Comparison of ENCODE assay signal across 9 mouse cellular contexts in the genomic region with DNA sequence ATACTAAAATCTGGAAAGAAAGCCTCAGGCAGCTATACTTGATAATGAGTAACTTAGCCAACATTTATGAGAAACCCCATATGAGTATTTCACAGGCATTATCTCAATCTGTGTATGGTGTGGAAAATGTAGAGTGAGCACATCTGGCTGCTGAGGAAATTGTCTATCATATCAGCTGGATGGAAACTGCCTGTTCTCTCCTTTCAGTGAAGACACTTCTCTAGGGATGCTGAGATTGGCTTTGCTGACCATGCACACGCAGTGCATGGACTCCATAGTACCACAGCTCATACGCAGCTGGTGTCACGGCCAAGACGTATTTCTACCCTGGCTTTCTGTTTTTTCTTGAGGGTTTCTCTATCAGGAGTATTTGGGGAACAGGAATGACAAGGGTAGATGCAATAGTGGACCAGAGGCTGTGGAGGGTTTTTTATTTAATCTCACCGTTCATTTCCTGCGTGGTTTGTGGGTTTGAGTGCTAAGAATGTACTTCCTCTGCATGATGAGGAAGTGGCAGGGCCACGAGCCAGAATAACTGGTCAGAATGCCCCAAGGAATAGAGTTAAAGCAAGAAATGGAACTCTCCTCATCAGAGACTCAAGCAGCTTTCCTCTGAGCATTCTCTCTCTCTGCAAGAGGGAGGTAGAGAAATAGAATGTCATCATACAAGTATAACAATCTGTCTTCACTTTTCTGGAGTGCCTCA.
DNase-seq lines count a peak whose midpoint lies in the region; ATAC-seq lines count a peak whose summit lies in the region.
"Had no signal": no experiment of that assay in that cellular context is flagged by ENCODE, and none has a peak within 500 bp of the region (broad histone marks: within the 10 kb centered on the region; RNA-seq: fewer than 3 reads in every experiment).

No protein-coding gene starts in this region.

- no peak overlapping the region for H3K4me2 ChIP-seq in liver, embryonic 11.5 days
- no peak overlapping the region for H3K4me2 ChIP-seq in heart, embryonic 15.5 days
- no peak overlapping the region for H3K4me2 ChIP-seq in limb, embryonic 13.5 days (replicated peaks)
- H3K4me2 ChIP-seq: hindbrain, embryonic 14.5 days had no signal

- no peak overlapping the region for H3K9ac ChIP-seq in liver, embryonic 11.5 days (ENCODE audit: low read depth, low read length)
- no peak overlapping the region for H3K9ac ChIP-seq in heart, embryonic 15.5 days
- H3K9ac ChIP-seq in limb, embryonic 13.5 days, result no peak overlapping the region
- H3K9ac ChIP-seq: hindbrain, embryonic 14.5 days had no signal

- DNase-seq in liver, result peak; percentile 23
- no peak for DNase-seq in liver, embryonic 11.5 days (ENCODE audit: low spot score)
- peak; percentile 44 to 50 for DNase-seq in spleen, adult 18-20 months
- no peak for DNase-seq in yolk sac, embryonic 10.5 days (ENCODE audit: low spot score)
- DNase-seq in testis, postnatal 14 days (ENCODE audit: low spot score), result no peak
- DNase-seq in cerebellum, adult 11 months, result no peak

- no peak overlapping the region for H3K27ac ChIP-seq in liver, embryonic 11.5 days (ENCODE audit: low read depth, low read length)
- peak overlapping the region; percentile 60 for H3K27ac ChIP-seq in heart, embryonic 15.5 days
- H3K27ac ChIP-seq in limb, embryonic 13.5 days, result 0 out of 2 replicates have a peak overlapping the region, but pooled peaks have one; percentile 17
- H3K27ac ChIP-seq: hindbrain, embryonic 14.5 days had no signal

- ATAC-seq in liver, embryonic 11.5 days (replicated peaks; ENCODE audit: low FRiP score), result no peak
- peak; percentile 69 for ATAC-seq in heart, embryonic 15.5 days (replicated peaks; ENCODE audit: insufficient number of reproducible peaks, insufficient read depth, low FRiP score, low read depth)
- peak; percentile 40 for ATAC-seq in limb, embryonic 13.5 days (ENCODE audit: low FRiP score, low read depth)

- no peaks in the 10 kb centered on the region for H3K9me3 ChIP-seq in liver, embryonic 11.5 days (ENCODE audit: control insufficient read depth, low read length)
- no peaks in the 10 kb centered on the region for H3K9me3 ChIP-seq in heart, embryonic 15.5 days (replicated peaks)
- no peaks in the 10 kb centered on the region for H3K9me3 ChIP-seq in limb, embryonic 13.5 days

- H3K4me3 ChIP-seq in liver, embryonic 11.5 days (ENCODE audit: low read depth, low read length), result no peak overlapping the region
- no peak overlapping the region for H3K4me3 ChIP-seq in heart, embryonic 15.5 days
- no peak overlapping the region for H3K4me3 ChIP-seq in limb, embryonic 13.5 days

- H3K36me3 ChIP-seq in liver, embryonic 11.5 days (ENCODE audit: control insufficient read depth, insufficient read depth, low read length), result no peaks in the 10 kb centered on the region
- H3K36me3 ChIP-seq in heart, embryonic 15.5 days, result no peaks in the 10 kb centered on the region
- H3K36me3 ChIP-seq in limb, embryonic 13.5 days, result no peaks in the 10 kb centered on the region

- no peaks in the 10 kb centered on the region for H3K4me1 ChIP-seq in liver, embryonic 11.5 days (replicated peaks; ENCODE audit: control insufficient read depth, insufficient read depth, low read length)
- no peaks in the 10 kb centered on the region; the same call in 1 of the 2 replicates for H3K4me1 ChIP-seq in heart, embryonic 15.5 days (replicated peaks)
- H3K4me1 ChIP-seq in limb, embryonic 13.5 days, result peaks cover 10% of the 10 kb centered on the region

- H3K27me3 ChIP-seq in liver, embryonic 11.5 days (replicated peaks; ENCODE audit: control insufficient read depth, insufficient read depth, low read length), result no peaks in the 10 kb centered on the region
- H3K27me3 ChIP-seq in heart, embryonic 15.5 days, result no peaks in the 10 kb centered on the region
- no peaks in the 10 kb centered on the region for H3K27me3 ChIP-seq in limb, embryonic 13.5 days

- WGBS in liver, embryonic 11.5 days, result 36% methylated on average over 7 of the region's 7 CpGs
- 55% methylated on average over 7 of the region's 7 CpGs for WGBS in heart, embryonic 15.5 days
- WGBS in limb, embryonic 13.5 days, result 56% methylated on average over 7 of the region's 7 CpGs

Comparison
In these comparisons a context has a peak if more than half of its experiments do, and no peak if none do; other contexts are left out.
1. DNase-seq: peak in liver (single experiment) and spleen, adult 18-20 months (2 of 2); none in liver, embryonic 11.5 days (single experiment), yolk sac, embryonic 10.5 days (single experiment), testis, postnatal 14 days (single experiment) and cerebellum, adult 11 months (single experiment).